Mouse (Mus musculus) gonadal fat pad, adult 2 months (tissue): ENCODE measurements at regions not wholly inside any gene's neighbourhood (a gene's known extent, or its start where the extent isn't known, plus 50 kb on each side); places are given as distances from the start of the nearest gene placed in this dataset.
"Not testable (repeated sequence)": the region's sequence is repeated elsewhere in the genome, so short reads cannot be mapped to it uniquely, and the experiment has no call there.

Experiments used
- DNase-seq: peaks from one replicate; pipeline ENCODE4 v3.0.0-alpha.2; 2012; ENCODE audit warnings: low read depth

GRCm38 (mm10) chr9:27453476-27453875, 56.9 kb downstream of the Spata19 start:
- DNase-seq: no peak

GRCm38 (mm10) chr9:27453924-27454652, 57.5 kb downstream of the Spata19 start:
- no peak for DNase-seq

GRCm38 (mm10) chr9:27458335-27459040, 61.9 kb downstream of the Spata19 start:
- no peak for DNase-seq

- no peak for DNase-seq
Measured at GRCm38 (mm10) chr9:27461029-27461428, 64.4 kb downstream of the Spata19 start.

GRCm38 (mm10) chr9:27464006-27464405, 67.4 kb downstream of the Spata19 start:
- no peak for DNase-seq

- no peak for DNase-seq
Measured at GRCm38 (mm10) chr9:27475468-27475867, 78.9 kb downstream of the Spata19 start.

GRCm38 (mm10) chr9:27476636-27477035, 80.0 kb downstream of the Spata19 start:
- no peak for DNase-seq

GRCm38 (mm10) chr9:27477079-27477687, 80.6 kb downstream of the Spata19 start:
- DNase-seq: no peak

- no peak for DNase-seq
Measured at GRCm38 (mm10) chr9:27478346-27478745, 81.7 kb downstream of the Spata19 start.

- DNase-seq: no peak
Measured at GRCm38 (mm10) chr9:27501816-27502215, 105.2 kb downstream of the Spata19 start.

GRCm38 (mm10) chr9:27509157-27509556, 112.6 kb downstream of the Spata19 start:
- DNase-seq: no peak

GRCm38 (mm10) chr9:27509711-27510110, 113.1 kb downstream of the Spata19 start:
- no peak for DNase-seq

- no peak for DNase-seq
Measured at GRCm38 (mm10) chr9:27511161-27511560, 114.6 kb downstream of the Spata19 start.

- no peak for DNase-seq
Measured at GRCm38 (mm10) chr9:27515427-27516110, 119.0 kb downstream of the Spata19 start.

GRCm38 (mm10) chr9:27518031-27518430, 121.4 kb downstream of the Spata19 start:
- DNase-seq: no peak

GRCm38 (mm10) chr9:27519711-27520110, 123.1 kb downstream of the Spata19 start:
- DNase-seq: no peak

- DNase-seq: no peak
Measured at GRCm38 (mm10) chr9:27521181-27521580, 124.6 kb downstream of the Spata19 start.

GRCm38 (mm10) chr9:27526681-27527080, 130.1 kb downstream of the Spata19 start:
- DNase-seq: no peak

GRCm38 (mm10) chr9:27538480-27538879, 141.9 kb downstream of the Spata19 start:
- no peak for DNase-seq

GRCm38 (mm10) chr9:27541585-27542151, 145.1 kb downstream of the Spata19 start:
- no peak for DNase-seq

GRCm38 (mm10) chr9:27554697-27555096, 158.1 kb downstream of the Spata19 start:
- not testable (repeated sequence) for DNase-seq
